Mouse (Mus musculus) CH12.LX (cell line): ENCODE data around the gene Rusc2.

ENCODE experiments used
- BHLHE40 ChIP-seq: IDR thresholded peaks from 2 replicates; pipeline ENCODE4 v1.6.1; 2011; ENCODE audit warnings: mild to moderate bottlenecking, low read depth, low read length, improper control_type of control experiment
- CHD1 ChIP-seq: IDR thresholded peaks from 2 replicates; pipeline ENCODE4 v1.6.1; 2012; ENCODE audit warnings: low read depth, low read length, improper control_type of control experiment, inconsistent platforms
- CTCF ChIP-seq, 2 experiments: IDR thresholded peaks in 1 of 2; conservative IDR thresholded peaks in 1 of 2; 2 replicates each; pipeline ENCODE4 v1.5.1; 2011 to 2012; ENCODE audit warnings: low read depth in 2 of 2, low read length in 2 of 2, improper control_type of control experiment in 1 of 2, inconsistent platforms in 1 of 2, mild to moderate bottlenecking in 1 of 2, moderate library complexity in 1 of 2
- EP300 ChIP-seq: IDR thresholded peaks from 2 replicates; pipeline ENCODE4 v1.6.1; 2011; ENCODE audit warnings: low read length, improper control_type of control experiment
- GABPA ChIP-seq: IDR thresholded peaks from 2 replicates; pipeline ENCODE4 v1.6.1; 2012; ENCODE audit warnings: low read depth, low read length, improper control_type of control experiment, inconsistent platforms; ENCODE audit not compliant: insufficient replicate concordance
- MAFK ChIP-seq: IDR thresholded peaks from 2 replicates; pipeline ENCODE4 v1.6.1; 2011; ENCODE audit warnings: low read length, improper control_type of control experiment; ENCODE audit not compliant: insufficient replicate concordance
- MAX ChIP-seq: IDR thresholded peaks from 2 replicates; pipeline ENCODE4 v1.6.1; 2011; ENCODE audit warnings: low read length, improper control_type of control experiment
- MEF2A ChIP-seq: IDR thresholded peaks from 2 replicates; pipeline ENCODE4 v1.6.1; 2014; ENCODE audit warnings: low read depth, mild to moderate bottlenecking, inconsistent platforms, low read length, improper control_type of control experiment, borderline replicate concordance
- POLR2A ChIP-seq: IDR thresholded peaks from 2 replicates; pipeline ENCODE4 v1.6.1; 2011; ENCODE audit warnings: low read depth, mild to moderate bottlenecking, improper control_type of control experiment, low read length
- SIN3A ChIP-seq: IDR thresholded peaks from 2 replicates; pipeline ENCODE4 v1.6.1; 2012; ENCODE audit warnings: low read length, improper control_type of control experiment, inconsistent platforms
- USF1 ChIP-seq: IDR thresholded peaks from 2 replicates; pipeline ENCODE4 v1.6.1; 2014; ENCODE audit warnings: low read depth, mild to moderate bottlenecking, inconsistent platforms, low read length, improper control_type of control experiment
- ZKSCAN1 ChIP-seq: IDR thresholded peaks from 2 replicates; pipeline ENCODE4 v1.6.1; 2012; ENCODE audit warnings: low read depth, inconsistent platforms, low read length, improper control_type of control experiment, borderline replicate concordance
- ZMIZ1 ChIP-seq: IDR thresholded peaks from 2 replicates; pipeline ENCODE4 v1.6.1; 2012; ENCODE audit warnings: low read depth, mild to moderate bottlenecking, inconsistent platforms, low read length, improper control_type of control experiment

- TF ChIP-seq CTCF (conservative IDR thresholded peaks at IDR 0.05 in 1 of 2, IDR thresholded peaks at IDR 0.05 in 1 of 2; ENCODE audit: low read depth in 2 of 2, low read length in 2 of 2) (no peak), SIN3A (no peak), EP300 (peak; percentile 86), POLR2A (no peak), USF1 (no peak), GABPA (no peak), MAFK (peak; percentile 86), CHD1 (no peak), ZMIZ1 (no peak), MAX (no peak), MEF2A (peak; percentile 83), BHLHE40 (peak; percentile 78), ZKSCAN1 (no peak)
These were observed 91.9 kb downstream of the Rusc2 start for GRCm38 (mm10) chr4:43473636-43474035.
